Mouse (Mus musculus) retina, postnatal 1 day (tissue): ENCODE results near the gene Inka1.
A peak's percentile ranks its signal among the peaks of the same experiment; 100 is the strongest.

ENCODE experiments used
- DNase-seq: peaks from one replicate; pipeline ENCODE4 v3.0.0-alpha.2; 2012

Gene Inka1

DNA sequence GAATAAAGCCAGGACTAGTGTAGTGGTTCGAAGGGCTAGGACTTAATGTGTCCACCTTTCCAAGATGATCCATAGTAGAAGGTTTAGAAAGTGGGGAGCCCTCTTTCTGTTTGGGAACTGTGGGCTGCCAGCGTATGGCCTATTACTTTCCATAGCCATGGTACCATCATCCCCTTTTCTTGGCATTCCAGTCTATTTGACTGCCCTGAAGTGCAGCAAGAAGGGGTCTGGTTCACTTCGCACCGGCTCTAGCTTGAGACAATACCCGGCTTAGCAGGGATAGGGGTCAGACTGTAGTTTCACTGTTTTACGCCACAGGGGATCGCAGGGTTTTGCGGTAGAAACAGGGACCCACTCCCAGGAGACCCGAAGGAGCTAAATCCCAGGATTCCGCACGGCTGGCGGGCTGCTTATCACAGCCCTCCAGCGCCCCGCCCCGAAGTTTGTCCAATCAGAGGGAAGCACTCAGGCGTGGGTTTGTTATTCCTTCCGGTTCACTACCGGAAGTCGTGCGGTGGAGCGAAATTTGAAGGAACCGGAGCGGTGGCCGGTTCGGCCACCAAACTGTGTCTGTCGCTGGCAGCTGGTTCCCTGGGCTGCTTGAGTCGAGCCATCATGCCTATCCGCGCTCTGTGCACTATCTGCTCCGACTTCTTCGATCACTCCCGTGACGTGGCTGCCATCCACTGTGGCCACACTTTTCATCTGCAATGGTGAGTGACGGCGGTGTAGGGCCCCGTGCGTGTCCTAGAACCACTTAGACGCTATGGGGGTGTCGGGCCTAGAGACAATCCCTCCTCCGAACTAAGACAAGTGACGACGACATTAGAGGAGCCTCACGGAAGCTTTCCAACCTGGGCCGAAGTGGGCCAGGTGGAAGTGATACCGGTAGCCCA lies 35.0 kb downstream of the Inka1 start:
- DNase-seq: peak; percentile 97

DNA sequence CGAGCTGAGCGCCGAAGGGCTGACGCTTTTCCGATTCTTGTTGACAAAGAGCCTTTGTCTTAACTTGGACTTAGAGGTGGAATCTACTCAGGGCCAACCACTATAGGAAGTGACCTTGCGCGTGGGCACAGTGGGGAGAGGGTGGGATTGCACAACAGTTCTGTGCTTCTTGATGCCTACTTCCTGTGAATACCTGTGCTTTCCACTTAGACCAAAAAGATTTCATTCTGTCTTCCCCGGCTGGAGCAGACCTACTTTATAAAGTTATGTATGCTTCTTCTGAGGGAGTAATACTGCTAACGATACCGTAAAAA lies 35.8 kb downstream of the Inka1 start, which contains the start of gene Traip:
TSS of gene Traip (plus strand) at position 215 of the 314 bp plus-strand sequence.
- DNase-seq: no peak

DNA sequence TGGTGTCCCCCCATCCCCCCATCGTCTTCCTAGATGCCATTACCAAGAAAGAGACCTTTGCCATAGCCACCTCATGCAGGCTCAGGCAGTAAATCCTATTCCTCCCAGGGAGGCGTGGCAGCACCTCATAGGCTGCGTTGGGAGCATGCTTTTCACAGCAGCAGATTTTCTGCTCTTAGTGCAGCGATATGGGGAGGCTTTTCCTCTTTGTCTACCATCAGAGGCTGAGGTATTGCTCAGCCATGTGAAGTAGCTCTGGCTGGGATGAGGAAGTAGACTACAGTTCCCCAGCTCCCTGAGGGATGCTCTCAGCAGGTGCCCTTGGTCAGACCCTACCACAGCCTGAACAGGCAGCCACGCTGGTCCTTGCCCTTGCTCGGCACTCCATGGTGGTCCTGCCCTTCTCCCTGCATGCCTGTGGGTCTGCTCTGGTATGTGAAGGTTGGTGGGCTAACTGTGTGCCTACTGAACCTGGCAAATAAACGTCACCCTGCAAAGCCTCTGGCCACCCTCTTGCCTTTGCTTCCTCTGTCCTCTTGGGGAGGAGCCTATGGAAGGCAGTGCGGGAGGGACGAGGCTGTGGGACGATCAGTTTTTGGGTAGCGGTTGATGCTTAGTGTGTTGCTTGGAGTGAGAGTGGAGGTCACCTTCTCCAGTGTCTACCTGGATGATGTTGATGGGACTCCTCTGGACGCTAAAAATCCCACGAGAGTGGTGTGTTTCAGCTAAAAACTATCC lies 36.3 kb downstream of the Inka1 start:
- DNase-seq: no peak

DNA sequence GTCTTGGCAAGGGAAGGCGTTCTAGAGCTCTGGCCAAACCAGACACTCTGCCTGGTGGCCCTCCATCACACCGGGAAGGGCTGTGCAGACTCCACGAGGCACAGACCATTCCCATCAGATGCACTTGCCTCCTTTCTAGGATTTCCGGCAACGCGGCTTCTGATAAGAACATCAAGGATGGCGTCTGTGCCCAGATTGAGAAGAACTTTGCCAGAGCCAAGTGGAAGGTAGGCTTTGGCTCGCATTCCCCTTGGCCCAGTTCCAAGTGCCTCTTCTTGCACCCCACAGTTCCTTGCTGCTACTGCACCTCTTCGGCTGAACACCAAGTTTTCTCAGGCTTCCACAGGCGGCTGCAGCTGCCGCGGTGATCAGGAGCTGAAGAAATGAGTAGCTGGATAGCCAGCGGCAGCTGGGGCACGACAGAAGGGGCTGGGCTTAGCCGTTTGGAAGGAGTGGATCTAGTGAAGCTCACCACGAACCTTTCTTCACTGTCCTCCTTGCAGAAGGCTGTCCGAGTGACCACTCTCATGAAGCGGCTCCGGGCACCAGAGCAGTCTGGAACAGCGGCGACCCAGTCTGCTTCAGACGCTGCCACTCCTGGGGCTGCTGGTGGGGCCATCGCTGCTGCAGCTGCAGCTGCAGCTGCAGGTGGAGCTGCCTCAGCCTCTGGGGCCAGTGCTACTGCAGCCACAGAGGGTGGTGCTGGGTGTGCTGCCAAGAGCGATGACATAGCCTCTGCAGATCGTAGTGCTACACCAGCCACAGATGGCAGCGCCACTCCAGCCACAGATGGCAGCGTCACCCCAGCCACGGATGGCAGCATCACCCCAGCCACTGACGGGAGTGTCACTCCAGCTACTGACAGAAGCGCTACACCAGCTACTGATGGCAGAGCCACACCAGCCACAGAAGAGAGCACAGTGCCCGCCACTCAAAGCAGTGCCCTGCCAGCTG lies 38.2 kb downstream of the Inka1 start:
- DNase-seq: no peak

DNA sequence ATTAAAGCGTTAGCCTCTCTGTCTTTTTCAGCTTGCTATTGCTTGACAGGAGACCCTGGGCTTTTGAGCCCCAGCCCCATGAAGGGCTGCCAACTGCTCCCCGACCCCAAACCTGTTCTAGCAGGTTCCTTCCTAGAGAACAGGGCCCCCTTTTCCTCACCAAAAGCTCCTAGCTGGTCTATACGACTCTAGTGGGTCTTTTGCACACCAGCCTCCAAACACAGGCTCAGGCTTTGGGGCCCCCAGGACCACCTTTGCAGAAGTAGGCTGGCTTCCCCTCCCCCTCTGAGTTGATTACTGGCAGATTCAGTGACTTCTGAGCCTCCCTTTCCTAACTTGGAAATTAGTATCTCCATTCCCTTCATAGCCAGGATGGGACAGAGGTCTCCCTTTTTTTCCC lies 48.8 kb downstream of the Inka1 start:
- no peak for DNase-seq

DNA sequence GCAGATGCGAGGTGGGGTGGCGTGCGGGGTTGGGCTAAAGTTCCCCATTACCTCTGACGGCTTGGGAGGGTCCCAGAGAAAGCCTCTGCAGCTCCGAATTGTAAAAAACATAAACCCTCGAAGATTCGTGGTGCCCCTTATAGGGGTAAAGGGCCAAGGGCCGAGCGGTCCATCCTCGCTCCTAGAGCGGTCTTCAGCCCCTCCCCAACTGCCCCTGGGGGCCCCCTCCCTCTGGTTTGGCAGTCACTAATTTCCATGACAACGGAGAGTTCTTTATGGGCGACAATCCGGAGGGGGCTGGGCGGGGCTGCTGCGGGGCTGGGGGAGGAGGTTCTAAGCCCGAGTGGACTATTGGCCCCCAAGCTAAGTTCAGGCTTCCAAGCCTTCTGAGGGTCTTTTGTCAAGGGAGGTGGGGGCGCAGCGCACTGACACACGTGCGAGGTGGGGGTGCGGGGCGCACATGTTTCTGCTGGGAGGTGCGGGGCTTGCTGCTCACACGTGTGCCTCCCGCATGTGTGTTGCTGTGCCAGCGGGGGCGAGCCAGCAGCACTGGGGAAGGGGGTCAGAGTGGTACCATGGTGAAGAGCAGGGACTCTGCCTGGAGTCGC lies 49.4 kb downstream of the Inka1 start:
- DNase-seq: peak; percentile 43

DNA sequence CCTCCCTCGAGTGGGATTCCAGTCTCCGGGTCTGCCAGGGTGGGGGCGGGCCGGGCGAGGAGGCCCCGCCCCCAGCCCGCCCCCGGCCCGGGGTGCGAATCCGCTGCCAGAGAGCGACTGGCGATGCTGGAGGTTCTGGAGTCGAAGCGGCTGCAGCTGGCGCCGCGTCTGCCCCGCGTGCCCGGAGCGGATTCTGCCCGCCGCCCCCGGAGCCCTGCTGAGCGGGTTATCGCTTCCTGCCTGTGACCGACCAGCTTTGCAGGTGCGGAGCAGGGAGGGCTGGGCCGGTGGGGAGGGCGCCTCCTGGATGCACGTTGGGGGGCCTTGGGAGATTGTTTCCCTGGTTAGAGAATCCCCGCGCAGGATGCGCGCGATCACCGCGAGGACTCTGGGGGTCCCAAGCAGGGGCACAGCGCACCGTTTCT lies 49.9 kb downstream of the Inka1 start:
- peak; percentile 62 for DNase-seq

DNA sequence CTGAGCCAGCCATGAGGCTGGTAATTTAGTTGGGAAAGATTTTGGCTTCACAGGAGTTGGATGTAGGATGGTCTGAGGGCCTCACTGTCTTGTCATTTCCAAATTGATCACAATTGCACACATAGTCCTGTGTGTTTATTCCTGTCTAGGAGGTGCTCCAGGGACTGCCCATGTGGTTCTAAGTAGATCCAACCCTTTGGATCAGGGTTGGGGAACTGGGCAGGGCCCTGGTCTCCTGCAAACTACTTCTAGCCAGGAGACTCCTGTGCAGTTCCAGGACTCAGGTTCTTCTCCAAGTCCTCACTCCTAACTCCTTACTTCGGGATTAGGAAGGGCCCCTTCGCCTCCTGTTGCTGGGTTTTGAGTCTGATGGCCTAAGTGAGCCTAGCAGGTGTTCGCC lies 50.3 kb downstream of the Inka1 start, which contains the start of gene Camkv:
TSS of gene Camkv (plus strand) at position 301 of the 400 bp plus-strand sequence.
- DNase-seq: no peak
